Mouse (Mus musculus): ENCODE data around the gene Reln. TPM values are rescaled to one million over a fixed set of nuclear protein-coding genes. Genes with fewer than 3 reads are reported as not detected.

The Reln gene
- total RNA-seq (2023): 0.32 and 0.98 TPM in 2 replicates

GRCm38 (mm10) chr5:22344556-22344975, at the start of gene Reln:
Gene Reln (minus strand): TSS chr5:22344702.

GRCm38 (mm10) chr5:21865346-21866107, 479.0 kb downstream of the Reln start, which contains the start of gene Slc26a5:
Gene Slc26a5 (minus strand): TSS chr5:21865604.

Other genes starting within 250 kb of the Reln start
- gene Orc5, start 205.7 kb upstream of the Reln start, total RNA-seq (2023): 4.0 and 5.4 TPM in 2 replicates